Mouse (Mus musculus): Measurements from ENCODE around the gene Cnot10.

DNA sequence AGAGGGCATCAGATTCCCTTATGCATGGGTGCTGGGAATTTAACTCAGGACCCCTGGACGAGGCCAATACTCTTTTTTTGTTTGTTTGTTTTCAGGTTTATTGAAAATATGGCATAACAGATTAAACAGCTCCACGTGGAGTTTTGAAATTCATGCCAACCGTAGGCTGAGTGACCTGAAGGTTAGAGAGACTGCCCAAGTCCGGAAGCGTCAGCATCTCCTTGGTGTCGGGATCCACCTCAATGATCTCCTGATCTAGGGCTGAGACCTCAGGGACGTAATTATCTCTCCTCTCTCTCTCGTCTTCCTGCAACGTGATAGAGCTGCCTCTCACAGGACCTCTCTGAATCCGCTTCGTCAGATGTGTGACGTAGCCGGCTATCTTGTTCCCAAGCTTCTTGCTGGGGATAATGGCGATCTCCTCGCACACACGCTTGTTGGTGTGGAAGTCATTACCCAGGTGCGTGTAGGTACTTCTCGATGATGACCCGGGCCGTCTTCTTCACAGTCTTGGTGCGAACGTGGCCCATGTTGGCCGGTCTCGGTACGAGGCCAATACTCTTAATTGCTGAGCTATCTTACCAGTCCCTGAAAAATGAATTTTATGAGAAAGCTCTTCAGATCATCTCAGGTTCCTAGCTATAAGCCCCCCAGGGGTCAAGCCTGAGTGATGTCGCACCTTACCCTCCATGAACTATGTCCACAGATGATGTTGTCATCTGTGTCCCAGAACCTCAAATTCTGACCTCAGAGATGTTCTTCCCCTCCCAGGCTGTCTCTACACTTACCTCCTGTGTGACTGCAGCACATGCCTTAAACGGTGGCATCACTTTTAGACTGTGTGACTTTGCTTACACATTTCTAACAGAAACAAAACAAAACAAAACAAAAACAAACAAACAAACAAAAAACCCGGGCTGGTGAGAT lies 7.8 kb upstream of the Cnot10 start:
- TF ChIP-seq GATA1 (IDR thresholded peaks at IDR 0.05; ENCODE audit: borderline replicate concordance, low read length) (no peak), FLI1 (IDR thresholded peaks at IDR 0.05; ENCODE audit: low read length) (no peak)

All from megakaryocyte, embryonic 14.5 days (primary cell).